Mouse (Mus musculus) central nervous system, embryonic 18 days (tissue): ENCODE data around the gene Ctsc. TPM values are rescaled to one million over a fixed set of nuclear protein-coding genes. Genes with fewer than 3 reads are reported as not detected.

Source experiments
- polyA plus RNA-seq: library from polyadenylated mRNA; depleted of rRNA; stranded (reverse); fragments of >200 nt; gene quantifications from 2 replicates; pipeline ENCODE4 v1.2.3, GENCODE M21; 2012; rRNA removed

Gene Ctsc
- 3.5 and 4.8 TPM in 2 replicates for polyA plus RNA-seq

DNA sequence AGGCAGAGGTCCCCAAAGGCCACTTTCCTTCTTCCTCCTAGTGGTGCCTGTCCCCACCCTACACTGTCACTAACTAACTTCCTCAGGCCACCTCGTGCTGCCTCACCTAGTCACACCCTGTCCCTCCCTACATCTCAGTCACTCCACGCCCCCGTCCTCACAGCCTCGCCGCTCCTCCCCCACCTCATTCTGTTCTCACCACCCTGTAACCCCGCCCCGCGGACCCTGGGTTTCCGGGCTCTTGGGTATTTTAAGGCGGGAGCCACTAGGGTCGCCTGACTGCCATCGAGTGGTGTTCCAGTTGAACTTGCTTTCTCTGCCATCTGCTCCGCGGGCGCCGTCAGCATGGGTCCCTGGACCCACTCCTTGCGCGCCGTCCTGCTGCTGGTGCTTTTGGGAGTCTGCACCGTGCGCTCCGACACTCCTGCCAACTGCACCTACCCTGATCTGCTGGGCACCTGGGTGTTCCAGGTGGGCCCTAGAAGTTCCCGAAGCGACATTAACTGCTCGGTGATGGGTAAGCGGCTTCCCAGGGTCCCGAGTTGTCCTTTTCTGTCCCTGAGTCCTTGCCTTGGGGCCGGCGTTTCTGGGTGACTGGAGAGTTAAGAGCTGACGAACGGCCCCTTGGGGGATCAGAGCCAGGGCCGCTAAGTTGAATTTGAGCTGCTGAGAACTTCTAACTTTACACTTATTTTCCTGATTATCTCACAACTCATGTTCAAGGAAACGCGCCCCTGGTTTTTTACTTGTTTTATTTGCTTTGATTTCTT is at the start of gene Ctsc:
Gene Ctsc (plus strand): TSS at position 228 of the 770 bp plus-strand sequence.

Other genes starting within 250 kb of the Ctsc start
- 0.54 and 0.98 TPM in 2 replicates for gene Rab38, start 152.2 kb downstream of the Ctsc start, polyA plus RNA-seq